Mouse (Mus musculus) ES-Bruce4 (cell line): ENCODE results near the gene Slc22a5.
A peak's percentile ranks its signal among the peaks of the same experiment; 100 is the strongest.

Source experiments
- CTCF ChIP-seq: IDR thresholded peaks from one replicate; pipeline ENCODE4 v1.8.1; 2011; ENCODE audit warnings: low read depth, low read length
- EP300 ChIP-seq: IDR thresholded peaks from 2 replicates; pipeline ENCODE4 v1.6.1; 2011; ENCODE audit warnings: low read depth, low read length; ENCODE audit not compliant: insufficient read depth

- TF ChIP-seq CTCF (no peak), EP300 (0 out of 2 replicates have a peak, but pooled peaks have one; percentile 44)
Observed at GRCm38 (mm10) chr11:53900991-53901390, 9.5 kb upstream of the Slc22a5 start.
